Mouse (Mus musculus): ENCODE measurements around the gene Kmt2d. TPM values are rescaled to one million over a fixed set of nuclear protein-coding genes. Genes with fewer than 3 reads are reported as not detected.

Gene Kmt2d
- total RNA-seq (2023) = 266 TPM

GRCm38 (mm10) chr15:98871070-98871915, at the start of gene Kmt2d:
TSS of gene Kmt2d (minus strand) at chr15:98871204.

GRCm38 (mm10) chr15:98917538-98918498, 46.8 kb upstream of the Kmt2d start, which contains the start of gene Lmbr1l:
TSS of gene Lmbr1l (minus strand) at chr15:98918231.

GRCm38 (mm10) chr15:98897928-98898800, 27.2 kb upstream of the Kmt2d start, which contains the start of gene Dhh:
TSS of gene Dhh (minus strand) at chr15:98898540.

GRCm38 (mm10) chr15:98893940-98894745, 23.1 kb upstream of the Kmt2d start, which contains the start of gene Rhebl1:
TSS of gene Rhebl1 (minus strand) at chr15:98894540.

GRCm38 (mm10) chr15:98830736-98831683, 40.0 kb downstream of the Kmt2d start, which contains the start of gene Prkag1:
TSS of gene Prkag1 (minus strand) at chr15:98831521.

GRCm38 (mm10) chr15:98809390-98809789, 61.6 kb downstream of the Kmt2d start, which contains the start of gene Ddn:
TSS of gene Ddn (minus strand) at chr15:98809490.

GRCm38 (mm10) chr15:98789661-98790535, 81.1 kb downstream of the Kmt2d start, which contains the start of gene Wnt1:
TSS of gene Wnt1 (plus strand) at chr15:98789857.

Other genes starting within 250 kb of the Kmt2d start
- gene Cacnb3, start 240.4 kb downstream of the Kmt2d start, total RNA-seq (2023) = 0.34 TPM
- 133 TPM for gene Ddx23, start 208.3 kb downstream of the Kmt2d start, total RNA-seq (2023)
- 0.64 TPM for gene Rnd1, start 193.7 kb downstream of the Kmt2d start, total RNA-seq (2023)
- not detected for gene Ccdc65, start 163.0 kb downstream of the Kmt2d start, total RNA-seq (2023)
- gene Fkbp11, start 143.0 kb downstream of the Kmt2d start, total RNA-seq (2023) = 2.5 TPM
- 94.4 TPM for gene Arf3, start 108.0 kb downstream of the Kmt2d start, total RNA-seq (2023)
- 0.77 TPM for gene Wnt10b, start 93.1 kb downstream of the Kmt2d start, total RNA-seq (2023)
- not detected for gene Wnt1, start 81.3 kb downstream of the Kmt2d start, total RNA-seq (2023)
- gene Ddn, start 61.7 kb downstream of the Kmt2d start, total RNA-seq (2023) = 0.21 TPM
- 117 TPM for gene Prkag1, start 39.7 kb downstream of the Kmt2d start, total RNA-seq (2023)
- 20.7 TPM for gene Rhebl1, start 23.3 kb upstream of the Kmt2d start, total RNA-seq (2023)
- 1.1 TPM for gene Dhh, start 27.3 kb upstream of the Kmt2d start, total RNA-seq (2023)
- 293 TPM for gene Lmbr1l, start 47.0 kb upstream of the Kmt2d start, total RNA-seq (2023)
- 244 TPM for gene Tuba1b, start 63.4 kb upstream of the Kmt2d start, total RNA-seq (2023)
- gene Gm49450, start 82.3 kb upstream of the Kmt2d start, total RNA-seq (2023) = not detected
- 270 TPM for gene Tuba1a, start 82.5 kb upstream of the Kmt2d start, total RNA-seq (2023)
- 95.3 TPM for gene Tuba1c, start 158.7 kb upstream of the Kmt2d start, total RNA-seq (2023)
- gene Prph, start 184.0 kb upstream of the Kmt2d start, total RNA-seq (2023) = not detected
- gene Troap, start 203.4 kb upstream of the Kmt2d start, total RNA-seq (2023) = 0.31 TPM
- not detected for gene C1ql4, start 216.6 kb upstream of the Kmt2d start, total RNA-seq (2023)
- gene Dnajc22, start 222.0 kb upstream of the Kmt2d start, total RNA-seq (2023) = not detected